Mouse (Mus musculus) spleen, postnatal 4 days (tissue): ENCODE measurements around the gene Pkmyt1.

ENCODE experiments used
- DNase-seq, 2 experiments: peaks; one replicate each; pipeline ENCODE4 v3.0.0; 2022; ENCODE audit warnings: low spot score in 2 of 2

Gene Pkmyt1

DNA sequence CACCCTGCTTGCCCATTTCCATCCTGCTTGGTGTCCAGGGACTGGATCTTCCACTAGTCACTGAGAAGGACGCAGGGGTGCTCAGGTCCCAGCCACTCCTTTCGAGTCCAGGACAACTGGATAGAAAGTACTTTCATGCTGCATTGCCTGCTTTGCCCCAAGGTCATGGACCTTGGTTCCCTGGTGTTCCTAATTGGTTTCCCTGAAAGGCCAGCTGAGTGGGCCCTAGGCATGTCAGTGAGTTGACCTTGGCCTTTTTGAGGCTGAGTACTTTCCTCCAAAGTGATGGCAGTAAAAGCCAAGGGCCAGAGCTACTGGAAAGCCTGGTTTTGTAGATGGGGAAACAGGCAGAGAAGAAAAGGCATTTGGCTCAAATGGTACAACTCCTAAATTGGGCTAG is 4.2 kb upstream of the Pkmyt1 start:
- no peak for DNase-seq

DNA sequence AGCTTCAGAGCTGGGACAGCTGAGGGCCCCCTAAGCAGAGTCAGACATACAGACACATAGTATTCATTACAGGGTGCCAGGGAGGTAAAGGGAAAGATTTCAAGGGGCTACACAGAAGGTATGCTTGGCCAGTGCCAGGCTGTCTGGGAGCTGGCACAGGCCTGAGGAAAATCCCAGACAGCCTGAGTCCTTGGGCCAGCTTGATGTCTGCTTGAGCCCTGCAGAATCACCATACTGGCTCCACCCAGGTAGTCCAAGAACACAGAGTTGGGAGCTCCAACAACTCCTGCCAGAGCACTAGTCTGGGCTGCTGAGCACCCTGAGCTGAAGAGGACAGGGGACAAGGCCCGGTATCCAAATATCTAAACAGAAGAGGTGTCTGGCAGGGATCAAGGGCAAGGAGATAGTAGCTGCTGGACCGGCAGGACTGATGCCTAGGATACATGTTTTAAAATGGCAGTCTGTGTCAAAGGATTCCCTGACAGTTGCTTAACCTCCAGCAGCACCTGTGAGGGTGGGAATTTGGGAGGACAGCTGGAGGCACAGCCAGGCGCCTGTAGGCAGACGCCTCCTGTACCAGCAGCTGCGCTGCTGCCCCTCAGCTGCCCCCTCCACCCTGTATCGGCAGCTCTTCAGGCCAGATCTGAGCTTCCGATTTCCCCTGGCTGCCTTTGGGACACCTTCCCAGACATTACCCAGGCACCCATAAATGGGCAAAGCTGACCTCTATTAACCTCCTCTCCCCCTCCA is 3.6 kb upstream of the Pkmyt1 start, which contains the start of gene 1520401A03Rik:
1520401A03Rik (minus strand) TSS at position 408 of the 750 bp plus-strand sequence.
- DNase-seq: no peak

DNA sequence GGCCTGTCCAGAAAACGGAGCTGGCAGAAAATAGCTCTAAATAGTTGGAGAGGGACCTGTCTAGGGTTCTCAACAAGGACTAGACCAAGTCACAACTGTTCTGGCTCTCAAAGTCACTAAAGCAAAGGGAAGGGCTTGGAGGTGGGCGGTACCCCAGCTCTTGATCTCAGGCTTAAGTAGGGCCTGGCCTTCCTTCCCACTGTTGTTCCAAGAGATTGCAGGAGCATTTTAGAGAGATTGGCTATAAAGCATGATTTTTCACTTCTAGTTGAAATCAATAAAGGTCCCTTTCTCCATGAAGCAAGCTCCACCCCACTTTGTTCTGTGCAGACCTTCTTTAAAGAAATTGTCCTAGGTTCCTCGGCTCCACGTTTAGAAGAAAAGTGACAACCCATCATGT is 659 bp upstream of the Pkmyt1 start:
- no peak for DNase-seq

DNA sequence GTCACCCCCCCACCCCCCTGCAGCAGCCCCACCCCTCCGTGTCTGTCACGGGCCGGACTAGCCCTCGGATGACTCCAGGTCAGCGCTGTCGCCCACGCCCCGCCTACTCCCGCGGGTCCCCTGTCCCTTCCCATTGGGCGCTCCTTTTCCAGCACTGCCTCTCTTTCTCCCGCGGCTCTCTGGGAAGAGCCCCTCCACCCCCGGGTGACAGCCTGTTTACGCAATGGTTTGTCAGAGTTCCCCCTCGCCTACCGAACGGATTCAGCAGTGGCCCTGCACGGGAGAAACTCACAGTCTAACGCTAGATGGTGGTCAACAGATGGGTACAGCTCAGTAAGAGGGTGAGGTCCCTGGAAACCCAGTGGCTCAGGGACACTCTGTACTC is 614 bp downstream of the Pkmyt1 start:
- DNase-seq: peak; percentile 76 to 84

DNA sequence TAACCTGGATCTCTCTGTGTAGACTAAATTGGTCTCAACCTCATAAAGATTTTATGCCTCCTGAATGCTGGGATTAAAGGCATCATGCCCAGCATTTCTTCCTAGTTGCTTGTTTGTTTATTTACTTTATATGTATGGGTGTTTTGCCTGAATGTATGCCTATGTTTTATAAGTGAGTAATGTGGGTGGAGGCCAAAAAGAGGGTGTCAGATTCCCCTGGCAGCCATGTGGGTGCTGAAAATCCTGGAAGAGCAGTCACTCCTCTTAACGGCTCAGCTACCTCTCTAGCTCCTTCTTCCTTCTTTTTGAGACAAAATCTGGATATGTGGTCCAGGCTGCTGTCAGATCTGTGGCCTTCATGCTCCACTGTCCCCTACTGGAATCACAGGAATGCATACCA is 4.3 kb downstream of the Pkmyt1 start:
- no peak for DNase-seq

DNA sequence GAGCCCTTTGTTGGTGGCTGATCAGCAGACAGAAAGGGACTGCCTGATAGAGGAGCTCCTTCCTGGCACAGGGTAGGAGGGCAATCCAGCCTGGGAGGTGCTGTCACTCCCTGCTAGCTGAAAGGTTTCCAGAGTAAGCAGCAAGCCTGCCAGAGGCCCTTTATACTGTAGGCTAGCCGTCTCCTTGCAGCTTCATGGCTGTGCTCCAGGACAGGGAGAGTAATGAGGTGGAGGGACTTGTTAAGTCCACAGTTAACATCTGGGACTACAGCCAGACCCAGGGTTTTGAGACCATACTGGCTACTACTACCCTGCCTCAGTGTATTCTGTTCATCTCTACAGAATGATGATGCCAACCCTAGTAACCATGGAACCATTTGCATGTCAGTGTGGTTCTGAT is 8.2 kb downstream of the Pkmyt1 start:
- DNase-seq: no peak

DNA sequence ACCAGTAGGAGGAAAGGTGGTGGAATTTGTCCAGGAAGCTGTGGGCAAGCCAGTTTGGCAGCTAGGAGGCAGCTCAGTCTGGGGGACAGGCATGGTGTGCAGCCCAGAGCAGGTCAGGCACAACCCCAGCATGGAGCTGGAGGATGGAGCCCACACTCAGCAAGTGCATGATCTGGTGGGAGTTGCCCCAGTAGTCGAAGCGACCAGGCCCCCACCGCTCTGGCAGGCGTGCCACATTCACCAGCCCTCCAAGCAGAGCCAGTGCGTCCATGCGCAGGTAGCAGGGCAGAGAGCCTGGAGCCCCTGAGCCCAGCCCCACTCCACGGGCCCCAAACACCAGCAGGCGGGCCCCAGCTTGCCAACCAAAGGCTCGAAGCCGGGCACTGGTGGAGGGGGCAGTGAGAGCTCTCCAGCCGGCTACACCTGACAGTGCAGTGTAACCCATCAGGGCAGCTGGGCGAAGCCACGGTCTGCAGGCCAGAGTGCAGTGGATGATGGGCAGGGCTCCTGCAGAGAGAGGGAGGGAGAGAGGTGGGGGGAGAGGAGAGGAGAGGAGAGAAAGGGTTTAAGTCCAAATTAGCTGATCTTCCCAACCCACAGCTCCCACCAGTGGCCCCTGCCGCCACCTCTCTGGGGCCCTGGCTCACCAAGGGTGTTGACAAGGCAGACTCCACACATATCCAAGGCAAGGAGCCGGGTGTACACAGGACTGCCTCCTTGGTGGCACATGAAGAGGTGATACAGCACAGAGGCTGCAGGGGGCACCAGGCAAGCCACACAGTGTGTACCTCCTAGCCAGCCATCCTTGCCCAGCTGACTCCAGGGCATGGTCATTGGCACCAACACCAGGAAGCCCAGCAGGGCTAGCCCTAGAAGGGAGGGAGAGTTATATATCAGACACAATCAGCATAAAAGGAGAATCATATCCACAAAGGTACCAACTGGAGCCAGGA is 11.6 kb downstream of the Pkmyt1 start:
- DNase-seq: no peak

DNA sequence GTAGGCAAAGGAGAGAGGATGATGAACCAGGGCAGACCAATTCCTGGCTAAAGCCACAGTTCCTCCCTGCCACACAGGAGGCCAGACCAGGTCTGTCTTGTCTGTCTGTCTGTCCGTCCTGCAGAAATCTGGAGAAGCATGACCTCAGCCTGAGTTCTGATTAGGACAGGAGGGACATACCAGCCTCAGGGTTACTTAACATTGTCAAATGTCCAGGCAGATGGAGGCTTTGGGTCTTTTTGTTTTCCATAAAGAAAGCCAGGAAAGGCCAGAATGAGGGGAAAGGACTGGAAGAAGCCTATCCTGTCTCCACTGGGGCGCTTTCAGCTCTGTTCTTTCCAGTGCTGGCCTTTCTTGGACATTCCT is 12.7 kb downstream of the Pkmyt1 start:
- DNase-seq: peak in 1 of 2 experiments; percentile 59

DNA sequence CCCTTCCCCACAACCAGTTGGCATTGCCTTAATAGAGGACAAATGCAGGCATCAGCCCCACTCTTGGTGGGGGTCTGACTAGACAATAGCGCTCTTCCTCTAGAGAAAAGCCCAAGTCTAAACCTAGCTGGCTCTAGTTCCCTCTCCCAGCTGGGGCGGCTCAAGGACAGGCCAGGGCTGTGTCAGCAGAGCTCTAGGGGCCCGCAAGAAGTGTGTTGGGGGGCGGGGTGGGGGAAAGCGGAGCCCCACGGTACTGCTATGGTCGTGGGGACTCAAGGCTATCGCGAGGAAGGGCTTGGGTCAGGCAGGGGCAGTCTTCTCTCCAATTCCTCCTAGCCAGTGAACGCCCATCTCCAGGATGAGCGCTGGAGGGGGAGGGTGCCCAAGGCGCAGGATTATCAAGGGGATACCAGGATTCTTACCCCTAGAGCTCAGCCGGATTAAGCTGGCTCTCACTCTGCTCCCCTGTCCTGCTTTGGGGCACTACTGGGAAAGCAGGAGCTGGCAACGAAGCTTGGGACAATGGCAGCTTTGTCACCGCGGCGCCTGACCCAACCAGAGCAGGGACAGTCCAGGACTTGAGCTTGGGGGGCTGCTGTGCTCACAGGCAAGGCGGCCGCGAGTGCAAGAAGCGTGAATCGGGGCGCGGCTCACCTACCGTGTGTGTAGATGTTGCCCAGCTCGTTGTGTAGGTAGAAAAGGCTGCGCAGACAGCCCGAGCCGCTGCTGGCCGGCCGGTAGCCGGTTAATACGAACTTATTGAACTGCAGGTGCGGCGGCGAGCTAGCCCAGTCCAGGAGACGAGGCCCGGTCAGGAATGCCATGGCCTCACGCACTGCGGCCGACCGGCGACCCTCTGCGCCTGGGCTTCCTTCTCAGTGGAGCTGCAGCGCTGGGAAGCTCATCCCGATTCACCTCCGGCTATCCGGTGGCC is 13.3 kb downstream of the Pkmyt1 start:
- peak in 1 of 2 experiments; percentile 65 for DNase-seq

DNA sequence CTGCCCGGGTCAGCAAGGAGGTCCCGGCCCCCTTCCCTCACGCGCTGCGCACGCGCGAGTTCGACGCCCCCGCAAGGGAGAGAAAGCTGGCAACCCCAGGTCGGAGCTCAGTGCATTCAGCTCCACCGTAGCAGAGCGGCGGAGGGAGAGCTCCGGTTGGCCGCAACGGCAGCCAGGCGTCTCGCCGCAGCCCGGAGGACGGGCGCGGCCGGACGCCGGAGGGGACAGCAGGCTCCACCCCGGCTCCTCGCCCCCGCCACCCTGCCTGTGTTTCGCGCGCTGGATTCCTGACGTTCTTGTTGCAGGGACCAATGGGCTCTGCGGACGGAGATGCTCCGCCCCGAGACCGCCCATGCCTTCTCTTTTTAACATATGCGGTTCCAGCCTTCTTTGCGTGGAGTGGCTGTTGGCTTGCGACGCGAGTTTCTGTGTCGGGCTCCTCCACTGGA is 14.0 kb downstream of the Pkmyt1 start:
- peak; percentile 88 to 91 for DNase-seq

DNA sequence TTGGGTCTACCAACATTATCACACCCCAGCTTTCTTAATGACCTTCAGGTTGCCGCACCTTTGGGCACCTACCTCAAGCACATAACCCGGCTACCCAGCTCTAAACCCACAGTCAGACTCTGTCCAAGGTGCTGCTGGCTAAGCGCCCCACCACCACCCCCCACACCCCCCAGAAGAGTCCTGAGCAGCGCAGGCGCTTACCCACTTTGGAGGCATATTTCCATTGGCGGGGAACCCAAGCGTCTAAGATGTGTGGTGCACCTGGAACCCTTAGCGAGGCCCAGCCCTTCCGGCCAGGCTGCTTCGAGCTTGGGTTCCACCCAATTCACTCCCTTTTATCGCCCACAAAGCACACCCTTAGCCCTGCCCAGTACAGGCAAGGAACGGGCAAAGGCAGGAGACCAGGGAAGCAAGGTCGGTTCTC is 14.5 kb downstream of the Pkmyt1 start, which contains the start of gene Paqr4:
Paqr4 (minus strand) TSS at position 270 of the 424 bp plus-strand sequence.
- DNase-seq: peak; percentile 66 to 78

DNA sequence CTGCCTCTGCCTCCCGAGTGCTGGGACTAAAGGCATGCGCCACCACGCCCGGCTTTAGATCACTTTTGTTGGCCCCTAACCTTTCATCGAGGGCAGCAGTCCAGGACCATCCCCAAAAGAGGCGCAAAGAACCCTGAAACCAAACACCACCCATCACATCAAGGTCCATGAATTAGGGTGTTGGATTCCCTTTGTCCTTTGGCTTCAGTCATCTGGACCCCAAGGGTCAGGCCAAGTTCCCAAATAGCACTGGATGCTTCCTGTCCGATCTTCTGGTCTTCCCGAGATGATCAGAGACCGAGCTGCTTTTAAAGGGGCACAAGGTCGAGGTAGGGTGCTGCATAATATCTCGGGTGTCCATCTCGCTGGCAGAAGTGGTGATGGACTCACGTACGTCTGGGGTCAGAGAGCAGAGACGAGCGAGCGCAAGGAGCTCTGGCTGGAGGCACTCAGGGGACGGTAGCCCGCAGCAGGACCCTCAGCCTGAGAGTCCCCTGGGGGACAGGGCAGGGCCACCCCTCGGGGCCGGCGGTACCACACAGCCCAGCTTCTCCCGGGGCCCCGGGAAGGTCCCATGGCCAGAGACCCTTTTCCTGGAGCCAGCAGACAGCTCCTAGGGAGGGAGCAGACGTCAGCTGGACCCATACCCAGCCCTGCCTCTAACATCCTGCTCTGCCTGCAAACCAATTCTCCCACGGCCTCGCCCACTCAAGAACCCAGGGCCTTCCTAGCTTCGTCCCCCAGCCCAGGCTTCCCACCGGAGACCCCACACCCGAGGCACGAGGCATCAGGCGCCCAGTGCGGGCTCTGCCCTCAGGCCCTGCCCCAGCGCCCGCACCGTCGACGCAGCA is 15.4 kb downstream of the Pkmyt1 start:
- peak in 1 of 2 experiments; percentile 66 for DNase-seq

DNA sequence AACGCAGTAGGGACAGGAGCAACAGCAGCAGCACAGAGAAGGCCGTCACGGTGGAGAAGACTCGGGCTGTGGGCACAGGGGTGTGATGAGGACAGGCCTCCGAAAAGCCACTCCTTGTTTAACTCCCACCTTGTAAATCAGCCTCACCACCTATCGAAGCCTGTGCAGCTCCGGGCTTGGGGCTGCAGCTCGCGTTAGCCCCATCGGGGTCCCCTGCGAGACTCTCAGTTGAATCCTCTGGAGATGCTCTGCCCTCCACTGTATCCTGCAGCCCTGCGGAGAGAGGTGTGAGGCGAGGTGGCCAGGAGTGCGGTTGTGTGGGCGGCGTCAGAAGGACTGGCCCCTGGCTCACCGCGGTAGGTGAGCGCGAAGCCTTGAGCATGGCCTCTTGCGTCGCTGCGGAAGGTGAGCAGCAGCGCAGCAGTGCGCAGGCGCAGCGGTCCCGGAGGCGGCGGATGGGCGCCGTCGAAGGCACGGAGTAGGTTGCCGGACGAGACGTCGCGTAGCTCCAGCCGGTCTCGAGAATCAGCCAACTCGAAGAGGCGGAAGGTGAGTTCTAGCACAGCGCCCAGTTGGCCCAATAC is 16.2 kb downstream of the Pkmyt1 start:
- DNase-seq: peak in 1 of 2 experiments; percentile 78

DNA sequence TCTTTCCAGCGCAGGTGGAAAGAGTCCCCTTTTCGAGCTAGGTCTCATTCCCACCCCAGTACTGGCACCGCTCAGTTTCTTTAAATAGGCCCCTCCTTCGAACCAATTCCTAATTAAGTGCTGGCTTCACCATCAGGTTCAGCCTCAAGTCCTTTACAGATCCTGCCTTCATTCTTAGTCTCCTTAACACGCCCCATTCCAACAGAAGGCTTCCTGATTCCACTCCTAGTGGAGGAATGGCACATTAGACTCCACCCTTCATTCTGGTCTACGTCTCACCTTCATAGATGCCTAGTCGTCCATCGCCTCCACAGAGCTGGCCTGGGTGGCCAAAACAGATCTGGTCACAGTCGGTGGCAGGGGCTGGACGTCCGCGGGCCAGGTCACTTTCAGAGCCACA is 16.8 kb downstream of the Pkmyt1 start:
- no peak for DNase-seq

DNA sequence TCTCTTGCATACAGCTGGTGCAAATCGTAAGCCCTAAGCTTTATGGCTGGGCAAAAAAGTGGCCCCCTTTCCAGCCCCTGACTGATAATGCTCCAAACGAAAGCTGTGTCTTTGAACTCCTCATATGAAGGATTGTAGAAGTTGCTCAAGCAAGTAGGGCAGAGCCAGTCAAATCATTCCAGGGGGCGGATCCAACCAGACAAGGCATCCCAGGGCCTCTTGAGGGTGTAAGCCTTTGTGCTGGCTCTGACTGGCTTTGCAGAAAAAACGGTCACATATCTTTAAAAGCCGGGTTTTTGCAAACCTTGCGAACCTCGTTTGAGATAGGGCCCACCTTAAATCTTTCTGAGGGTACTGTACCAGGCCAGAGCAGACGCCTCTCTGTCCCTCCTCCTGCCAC is 17.9 kb downstream of the Pkmyt1 start:
- no peak for DNase-seq

DNA sequence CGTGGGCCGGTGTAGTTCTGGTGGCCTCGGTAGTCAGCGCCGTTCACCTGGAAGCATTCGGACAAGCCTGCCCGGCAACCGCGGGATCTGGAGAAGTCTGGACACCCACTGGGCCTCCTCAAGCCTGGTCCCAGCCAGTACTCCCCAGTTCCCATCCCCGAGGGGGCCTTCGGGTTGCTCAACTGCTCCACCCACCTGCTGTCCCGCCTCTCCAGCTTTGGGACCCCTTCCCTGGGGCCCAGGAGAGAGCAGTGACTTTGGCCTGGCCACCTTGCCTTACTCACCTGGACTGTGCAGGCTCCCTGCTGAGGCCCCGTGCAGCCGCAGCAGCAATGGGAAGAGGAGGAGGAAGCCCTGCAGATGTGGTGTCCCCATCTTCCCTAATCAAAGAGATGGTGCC is 18.5 kb downstream of the Pkmyt1 start:
- DNase-seq: peak in 1 of 2 experiments; percentile 69

DNA sequence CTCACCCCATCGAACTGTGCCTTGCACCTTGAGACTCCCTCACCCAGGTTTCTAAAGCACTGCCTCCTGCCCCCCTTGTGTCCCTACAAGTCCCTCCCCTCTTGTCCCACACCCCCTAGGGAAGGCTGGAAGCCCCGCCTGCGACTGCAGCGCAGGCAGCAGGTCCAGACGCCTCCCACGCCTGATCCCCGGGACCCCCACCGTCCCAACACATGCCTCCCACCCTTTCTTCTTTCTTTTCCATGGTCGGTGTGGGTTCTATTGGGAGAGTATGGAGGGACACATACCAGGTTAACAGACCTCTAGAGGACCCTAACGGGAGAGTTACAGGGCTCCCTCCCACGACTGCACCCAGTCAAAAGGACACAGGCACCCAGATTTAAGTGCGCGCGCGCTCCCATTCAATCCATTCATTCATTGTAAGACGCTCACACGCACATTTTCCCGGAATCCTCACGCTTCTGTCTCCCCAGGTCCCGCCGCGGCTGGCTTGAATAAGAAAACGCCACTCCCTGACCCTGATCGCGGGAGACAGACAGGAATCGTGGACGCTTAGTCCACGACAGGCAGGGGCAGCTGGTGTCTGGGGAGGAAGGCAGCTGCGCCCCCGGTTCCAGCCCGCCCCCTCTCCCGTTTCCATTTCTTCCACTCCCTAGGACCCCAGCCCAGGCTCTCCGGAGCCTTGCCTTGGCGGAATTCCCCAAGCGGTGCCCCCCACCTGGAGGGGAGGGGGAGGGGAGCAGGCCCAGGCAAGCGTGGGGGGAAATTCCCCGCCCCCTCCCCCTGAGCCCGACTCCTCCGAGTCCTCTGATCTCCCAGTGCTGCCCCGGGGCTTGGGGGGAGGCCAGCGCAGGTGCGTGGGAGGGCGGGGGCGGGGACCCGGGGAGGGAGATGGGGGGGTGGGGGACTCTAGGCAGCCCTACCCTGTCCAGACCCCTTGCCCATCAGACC is 19.4 kb downstream of the Pkmyt1 start, which contains the start of gene Kremen2:
Kremen2 (minus strand) TSS at position 533 of the 951 bp plus-strand sequence.
- DNase-seq: peak in 1 of 2 experiments; percentile 64

DNA sequence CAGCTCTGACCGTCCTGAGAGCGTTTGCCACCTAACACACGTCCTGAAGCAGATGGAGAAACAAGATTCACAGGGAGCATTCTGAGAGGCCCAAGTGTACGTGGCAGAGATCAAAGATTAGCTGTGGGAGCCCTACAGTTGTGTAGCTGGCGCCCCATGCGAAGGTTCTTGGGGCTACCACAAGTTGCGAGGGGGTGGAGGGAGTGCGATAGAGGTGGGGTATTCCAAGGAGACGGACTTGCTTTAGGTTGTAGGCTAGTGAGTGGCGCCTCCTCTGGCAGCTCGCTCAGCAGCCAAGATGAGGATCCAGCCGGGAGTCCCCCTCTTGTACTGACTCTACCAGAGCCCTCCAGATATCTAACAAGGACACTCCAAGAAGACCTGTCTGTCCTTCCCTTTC is 20.2 kb downstream of the Pkmyt1 start:
- peak in 1 of 2 experiments; percentile 65 for DNase-seq

DNA sequence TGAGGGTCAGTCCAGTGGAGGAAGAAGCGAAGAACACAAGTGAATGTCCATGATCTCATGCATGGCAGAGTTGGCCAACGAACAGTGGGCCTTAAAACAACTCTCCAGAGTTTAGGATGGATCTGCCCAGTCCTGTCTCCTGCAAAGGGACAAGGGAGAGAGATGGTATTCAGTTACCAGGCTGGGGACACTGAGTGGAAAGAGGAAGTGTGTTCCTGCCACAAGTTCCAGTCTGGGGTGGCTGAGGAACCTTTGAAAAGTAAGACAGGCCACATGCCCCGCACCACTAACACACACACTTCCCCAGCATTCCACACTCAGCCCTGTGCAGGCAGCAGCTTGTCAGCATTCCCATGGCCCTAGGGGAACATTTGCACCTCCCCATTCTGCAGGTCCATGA is 20.6 kb downstream of the Pkmyt1 start:
- DNase-seq: peak in 1 of 2 experiments; percentile 61
